Mouse (Mus musculus): ENCODE measurements around the gene Fam71b.

Fam71b gene

GRCm38 (mm10) chr11:46396167-46396859, at the start of gene Fam71b:
Fam71b (plus strand) TSS chr11:46396559.
- DNase-seq (ENCODE audit: low spot score in 2 of 2), result no peak

GRCm38 (mm10) chr11:46347756-46348155, 48.6 kb upstream of the Fam71b start:
- DNase-seq (ENCODE audit: low spot score in 2 of 2), result no peak

- DNase-seq (ENCODE audit: low spot score in 2 of 2), result no peak
Observed at GRCm38 (mm10) chr11:46348416-46348815, 47.9 kb upstream of the Fam71b start.

- DNase-seq (ENCODE audit: low spot score in 2 of 2), result no peak
Observed at GRCm38 (mm10) chr11:46349681-46350410, 46.5 kb upstream of the Fam71b start.

- DNase-seq (ENCODE audit: low spot score in 2 of 2), result no peak
Observed at GRCm38 (mm10) chr11:46358369-46358768, 38.0 kb upstream of the Fam71b start.

GRCm38 (mm10) chr11:46360991-46361665, 35.2 kb upstream of the Fam71b start:
- DNase-seq (ENCODE audit: low spot score in 2 of 2), result no peak

GRCm38 (mm10) chr11:46362061-46363022, 34.0 kb upstream of the Fam71b start:
- peak in 1 of 2 experiments; percentile 11 for DNase-seq (ENCODE audit: low spot score in 2 of 2)

GRCm38 (mm10) chr11:46363864-46364263, 32.5 kb upstream of the Fam71b start:
- DNase-seq (ENCODE audit: low spot score in 2 of 2), result no peak

- DNase-seq (ENCODE audit: low spot score in 2 of 2), result no peak
Observed at GRCm38 (mm10) chr11:46365744-46366143, 30.6 kb upstream of the Fam71b start.

- no peak for DNase-seq (ENCODE audit: low spot score in 2 of 2)
Observed at GRCm38 (mm10) chr11:46366357-46366756, 30.0 kb upstream of the Fam71b start.

GRCm38 (mm10) chr11:46370457-46370856, 25.9 kb upstream of the Fam71b start:
- DNase-seq (ENCODE audit: low spot score in 2 of 2), result no peak

GRCm38 (mm10) chr11:46371250-46371649, 25.1 kb upstream of the Fam71b start:
- DNase-seq (ENCODE audit: low spot score in 2 of 2), result no peak

GRCm38 (mm10) chr11:46372331-46372953, 23.9 kb upstream of the Fam71b start:
- DNase-seq (ENCODE audit: low spot score in 2 of 2), result no peak

GRCm38 (mm10) chr11:46373071-46374030, 23.0 kb upstream of the Fam71b start:
- no peak for DNase-seq (ENCODE audit: low spot score in 2 of 2)

- no peak for DNase-seq (ENCODE audit: low spot score in 2 of 2)
Observed at GRCm38 (mm10) chr11:46375015-46375414, 21.3 kb upstream of the Fam71b start.

GRCm38 (mm10) chr11:46377316-46377715, 19.0 kb upstream of the Fam71b start:
- DNase-seq (ENCODE audit: low spot score in 2 of 2), result no peak

GRCm38 (mm10) chr11:46377819-46378782, 18.3 kb upstream of the Fam71b start:
- no peak for DNase-seq (ENCODE audit: low spot score in 2 of 2)

GRCm38 (mm10) chr11:46380097-46380675, 16.2 kb upstream of the Fam71b start:
- no peak for DNase-seq (ENCODE audit: low spot score in 2 of 2)
